Mouse (Mus musculus): ENCODE data around the gene Ccdc38. TPM values are rescaled to one million over a fixed set of nuclear protein-coding genes. Genes with fewer than 3 reads are reported as not detected.
A peak's percentile ranks its signal among the peaks of the same experiment; 100 is the strongest.
"Not testable (repeated sequence)": the region's sequence is repeated elsewhere in the genome, so short reads cannot be mapped to it uniquely, and the experiment has no call there.

Gene Ccdc38
- polyA plus RNA-seq, 1 experiment from 2014 or later, result 0.08 TPM

- no peak overlapping the region for H3K27ac ChIP-seq (replicated peaks)
- no peaks in the 10 kb centered on the region for H3K36me3 ChIP-seq (replicated peaks)
- no peaks in the 10 kb centered on the region for H3K27me3 ChIP-seq
- H3K4me1 ChIP-seq (replicated peaks), result no peaks in the 10 kb centered on the region
- 10% methylated on average over 7 of the region's 7 CpGs for WGBS (ENCODE audit: insufficient replicate concordance)
- H3K4me2 ChIP-seq, result no peak overlapping the region
- ATAC-seq (ENCODE audit: insufficient read depth), result no peak
- no peak overlapping the region for H3K9ac ChIP-seq
- no peaks in the 10 kb centered on the region for H3K9me3 ChIP-seq (replicated peaks)
- no peak overlapping the region for H3K4me3 ChIP-seq (replicated peaks)
Measured at GRCm38 (mm10) chr10:93548991-93549390, 8.6 kb downstream of the Ccdc38 start.

- Histone ChIP-seq H3K9ac (no peak overlapping the region), H3K4me3 (replicated peaks) (no peak overlapping the region), H3K27me3 (no peaks in the 10 kb centered on the region), H3K36me3 (replicated peaks) (no peaks in the 10 kb centered on the region), H3K9me3 (replicated peaks) (no peaks in the 10 kb centered on the region), H3K4me1 (replicated peaks) (no peaks in the 10 kb centered on the region), H3K4me2 (no peak overlapping the region), H3K27ac (replicated peaks) (no peak overlapping the region)
- 68% methylated on average over 10 of the region's 10 CpGs for WGBS (ENCODE audit: insufficient replicate concordance)
- no peak for ATAC-seq (ENCODE audit: insufficient read depth)
Measured at GRCm38 (mm10) chr10:93549821-93550220, 9.4 kb downstream of the Ccdc38 start.

GRCm38 (mm10) chr10:93552596-93552995, 12.2 kb downstream of the Ccdc38 start:
- H3K9ac ChIP-seq, result no peak overlapping the region
- no peaks in the 10 kb centered on the region for H3K36me3 ChIP-seq (replicated peaks)
- H3K9me3 ChIP-seq (replicated peaks), result no peaks in the 10 kb centered on the region
- no peaks in the 10 kb centered on the region for H3K27me3 ChIP-seq
- no peaks in the 10 kb centered on the region for H3K4me1 ChIP-seq (replicated peaks)
- no peak overlapping the region for H3K27ac ChIP-seq (replicated peaks)
- H3K4me3 ChIP-seq (replicated peaks), result no peak overlapping the region
- no peak for ATAC-seq (ENCODE audit: insufficient read depth)
- WGBS (ENCODE audit: insufficient replicate concordance), result 49% methylated on average over 8 of the region's 8 CpGs
- no peak overlapping the region for H3K4me2 ChIP-seq

- H3K27me3 ChIP-seq; H3K4me1 ChIP-seq (replicated peaks); H3K27ac ChIP-seq (replicated peaks); H3K36me3 ChIP-seq (replicated peaks); H3K9me3 ChIP-seq (replicated peaks); H3K4me3 ChIP-seq (replicated peaks); H3K9ac ChIP-seq; ATAC-seq (ENCODE audit: insufficient read depth); H3K4me2 ChIP-seq: not testable (repeated sequence)
- WGBS (ENCODE audit: insufficient replicate concordance), result 32% methylated on average over 2 of the region's 2 CpGs
Measured at GRCm38 (mm10) chr10:93557971-93558370, 17.5 kb downstream of the Ccdc38 start.

GRCm38 (mm10) chr10:93559786-93560185, 19.4 kb downstream of the Ccdc38 start:
- no peaks in the 10 kb centered on the region for H3K4me1 ChIP-seq (replicated peaks)
- no peak overlapping the region for H3K4me2 ChIP-seq
- H3K4me3 ChIP-seq (replicated peaks), result no peak overlapping the region
- H3K27ac ChIP-seq (replicated peaks), result no peak overlapping the region
- no peaks in the 10 kb centered on the region for H3K27me3 ChIP-seq
- no peak overlapping the region for H3K9ac ChIP-seq
- H3K36me3 ChIP-seq (replicated peaks), result no peaks in the 10 kb centered on the region
- 45% methylated on average over 9 of the region's 9 CpGs for WGBS (ENCODE audit: insufficient replicate concordance)
- peak; percentile 52; the same call in 1 of the 2 replicates for ATAC-seq (ENCODE audit: insufficient read depth)
- H3K9me3 ChIP-seq (replicated peaks), result no peaks in the 10 kb centered on the region

GRCm38 (mm10) chr10:93564518-93565090, 24.2 kb downstream of the Ccdc38 start:
- ATAC-seq (ENCODE audit: insufficient read depth), result no peak
- Histone ChIP-seq H3K9me3 (replicated peaks) (no peaks in the 10 kb centered on the region), H3K27me3 (no peaks in the 10 kb centered on the region), H3K4me2 (no peak overlapping the region), H3K27ac (replicated peaks) (no peak overlapping the region), H3K9ac (no peak overlapping the region), H3K36me3 (replicated peaks) (no peaks in the 10 kb centered on the region), H3K4me1 (replicated peaks) (no peaks in the 10 kb centered on the region), H3K4me3 (replicated peaks) (no peak overlapping the region)
- WGBS (ENCODE audit: insufficient replicate concordance), result 50% methylated on average over 14 of the region's 14 CpGs

GRCm38 (mm10) chr10:93567066-93567465, 26.6 kb downstream of the Ccdc38 start:
- Histone ChIP-seq H3K4me3 (replicated peaks) (no peak overlapping the region), H3K9ac (no peak overlapping the region), H3K4me1 (replicated peaks) (no peaks in the 10 kb centered on the region), H3K4me2 (no peak overlapping the region), H3K27me3 (no peaks in the 10 kb centered on the region), H3K27ac (replicated peaks) (no peak overlapping the region), H3K9me3 (replicated peaks) (no peaks in the 10 kb centered on the region), H3K36me3 (replicated peaks) (no peaks in the 10 kb centered on the region)
- 70% methylated on average over 10 of the region's 10 CpGs for WGBS (ENCODE audit: insufficient replicate concordance)
- no peak for ATAC-seq (ENCODE audit: insufficient read depth)

GRCm38 (mm10) chr10:93567841-93568566, 27.6 kb downstream of the Ccdc38 start:
- H3K36me3 ChIP-seq (replicated peaks), result no peaks in the 10 kb centered on the region

GRCm38 (mm10) chr10:93568671-93569070, 28.2 kb downstream of the Ccdc38 start:
- Histone ChIP-seq H3K4me1 (replicated peaks) (no peaks in the 10 kb centered on the region), H3K9me3 (replicated peaks) (no peaks in the 10 kb centered on the region), H3K9ac (no peak overlapping the region), H3K27ac (replicated peaks) (no peak overlapping the region), H3K27me3 (no peaks in the 10 kb centered on the region), H3K36me3 (replicated peaks) (no peaks in the 10 kb centered on the region), H3K4me2 (no peak overlapping the region), H3K4me3 (replicated peaks) (no peak overlapping the region)
- ATAC-seq (ENCODE audit: insufficient read depth), result no peak
- WGBS (ENCODE audit: insufficient replicate concordance), result 62% methylated on average over 6 of the region's 6 CpGs

More at GRCm38 (mm10) chr10:93567841-93568566, 27.6 kb downstream of the Ccdc38 start:
- Histone ChIP-seq H3K27ac (replicated peaks) (no peak overlapping the region), H3K4me2 (no peak overlapping the region), H3K4me3 (replicated peaks) (no peak overlapping the region), H3K9me3 (replicated peaks) (no peaks in the 10 kb centered on the region), H3K27me3 (no peaks in the 10 kb centered on the region), H3K9ac (no peak overlapping the region), H3K4me1 (replicated peaks) (no peaks in the 10 kb centered on the region)
- 71% methylated on average over 11 of the region's 11 CpGs for WGBS (ENCODE audit: insufficient replicate concordance)
- no peak for ATAC-seq (ENCODE audit: insufficient read depth)

- Histone ChIP-seq H3K36me3 (replicated peaks) (no peaks in the 10 kb centered on the region), H3K27ac (replicated peaks) (no peak overlapping the region)
- WGBS (ENCODE audit: insufficient replicate concordance), result 42% methylated on average over 2 of the region's 2 CpGs
Measured at GRCm38 (mm10) chr10:93572209-93572608, 31.8 kb downstream of the Ccdc38 start.

GRCm38 (mm10) chr10:93574966-93575365, 34.5 kb downstream of the Ccdc38 start:
- Histone ChIP-seq H3K4me3 (replicated peaks) (no peak overlapping the region), H3K27me3 (no peaks in the 10 kb centered on the region), H3K4me2 (no peak overlapping the region), H3K9me3 (replicated peaks) (no peaks in the 10 kb centered on the region), H3K36me3 (replicated peaks) (no peaks in the 10 kb centered on the region), H3K27ac (replicated peaks) (no peak overlapping the region), H3K9ac (no peak overlapping the region), H3K4me1 (replicated peaks) (no peaks in the 10 kb centered on the region)
- ATAC-seq (ENCODE audit: insufficient read depth), result no peak
- 46% methylated on average over 4 of the region's 4 CpGs for WGBS (ENCODE audit: insufficient replicate concordance)

More at GRCm38 (mm10) chr10:93572209-93572608, 31.8 kb downstream of the Ccdc38 start:
- Histone ChIP-seq H3K4me2 (no peak overlapping the region), H3K27me3 (no peaks in the 10 kb centered on the region), H3K9ac (no peak overlapping the region), H3K9me3 (replicated peaks) (no peaks in the 10 kb centered on the region), H3K4me1 (replicated peaks) (no peaks in the 10 kb centered on the region), H3K4me3 (replicated peaks) (no peak overlapping the region)
- no peak for ATAC-seq (ENCODE audit: insufficient read depth)
